Mouse (Mus musculus) forebrain, embryonic 11.5 days (tissue): Measurements from ENCODE around the gene Pibf1. TPM values are rescaled to one million over a fixed set of nuclear protein-coding genes. Genes with fewer than 3 reads are reported as not detected.

Source experiments
- ATAC-seq: fragments of 200-750 bp; cut with Nextera tagmentation; replicated peaks from 2 replicates; pipeline ENCODE4 v1.8.0; 2017; ENCODE audit warnings: moderate TSS enrichment; ENCODE audit not compliant: low FRiP score
- DNase-seq: peaks from one replicate; pipeline ENCODE4 v3.0.0-alpha.2; 2017; ENCODE audit warnings: low spot score
- H3K27ac ChIP-seq: fragments of 300-500 bp; sonication (generic); 2 replicates; pipeline ENCODE4 v1.5.1; 2014; ENCODE audit warnings: low read depth, low read length
- H3K27me3 ChIP-seq: fragments of 300-500 bp; sonication (generic); 2 replicates; pipeline ENCODE4 v1.6.1; 2014; ENCODE audit warnings: mild to moderate bottlenecking, low read length, mixed read lengths; ENCODE audit not compliant: control insufficient read depth, insufficient read depth
- H3K36me3 ChIP-seq: fragments of 300-500 bp; sonication (generic); 2 replicates; pipeline ENCODE4 v1.6.1; 2014; ENCODE audit warnings: mild to moderate bottlenecking, low read length, moderate library complexity, mixed read lengths; ENCODE audit not compliant: control insufficient read depth, insufficient read depth
- H3K4me1 ChIP-seq: fragments of 300-500 bp; sonication (generic); replicated peaks from 2 replicates; pipeline ENCODE4 v1.6.1; 2014; ENCODE audit warnings: low read length, mixed read lengths; ENCODE audit not compliant: control insufficient read depth, insufficient read depth
- H3K4me2 ChIP-seq: fragments of 300-500 bp; sonication (generic); 2 replicates; pipeline ENCODE4 v1.6.1; 2014; ENCODE audit warnings: low read depth, mild to moderate bottlenecking, low read length, moderate library complexity, mixed read lengths; ENCODE audit not compliant: severe bottlenecking
- H3K4me3 ChIP-seq: fragments of 300-500 bp; sonication (generic); 2 replicates; pipeline ENCODE4 v1.5.1; 2014; ENCODE audit warnings: low read depth, low read length
- H3K9ac ChIP-seq: fragments of 300-500 bp; sonication (generic); 2 replicates; pipeline ENCODE4 v1.6.1; 2014; ENCODE audit warnings: low read length
- H3K9me3 ChIP-seq: fragments of 300-500 bp; sonication (generic); 2 replicates; pipeline ENCODE4 v1.6.1; 2016; ENCODE audit warnings: low read length, mixed read lengths; ENCODE audit not compliant: control insufficient read depth
- WGBS: fragments of 180-500 bp; shearing (Covaris S2); extraction: QIAGEN DNeasy Blood & Tissue Kit; methylation state at CpG from one replicate; pipeline ENCODE4 v1.1.7; 2014; 5-methylcytosine and 5-hydroxymethylcytosine counted together
- polyA plus RNA-seq: library from polyadenylated mRNA; unstranded; fragments of >200 nt; fragmentation: Nextera tagmentation; extraction: Ambion mirVana; gene quantifications from 2 replicates; pipeline ENCODE4 v1.2.1, GENCODE M21; 2014

Pibf1 gene
- polyA plus RNA-seq, 1 experiment from 2014 or later: 26.3 TPM

GRCm38 (mm10) chr14:99285486-99285885 is 186.3 kb downstream of the Pibf1 start:
- no peak for ATAC-seq
- 95% methylated on average over 3 of the region's 4 CpGs for WGBS
- H3K9me3 ChIP-seq: no peaks in the 10 kb centered on the region

GRCm38 (mm10) chr14:99292176-99292575 is 193.0 kb downstream of the Pibf1 start:
- no peak for ATAC-seq
- Histone ChIP-seq H3K27ac (no peak overlapping the region), H3K4me3 (no peak overlapping the region), H3K36me3 (no peaks in the 10 kb centered on the region), H3K9me3 (no peaks in the 10 kb centered on the region), H3K27me3 (no peaks in the 10 kb centered on the region), H3K9ac (no peak overlapping the region), H3K4me1 (no peaks in the 10 kb centered on the region), H3K4me2 (no peak overlapping the region)
- no peak for DNase-seq
- 96% methylated on average over 5 of the region's 5 CpGs for WGBS

More at GRCm38 (mm10) chr14:99285486-99285885, 186.3 kb downstream of the Pibf1 start:
- Histone ChIP-seq H3K4me3 (no peak overlapping the region), H3K27me3 (no peaks in the 10 kb centered on the region), H3K9ac (no peak overlapping the region), H3K36me3 (no peaks in the 10 kb centered on the region), H3K27ac (no peak overlapping the region), H3K4me2 (no peak overlapping the region), H3K4me1 (no peaks in the 10 kb centered on the region)
- DNase-seq: no peak

DNA sequence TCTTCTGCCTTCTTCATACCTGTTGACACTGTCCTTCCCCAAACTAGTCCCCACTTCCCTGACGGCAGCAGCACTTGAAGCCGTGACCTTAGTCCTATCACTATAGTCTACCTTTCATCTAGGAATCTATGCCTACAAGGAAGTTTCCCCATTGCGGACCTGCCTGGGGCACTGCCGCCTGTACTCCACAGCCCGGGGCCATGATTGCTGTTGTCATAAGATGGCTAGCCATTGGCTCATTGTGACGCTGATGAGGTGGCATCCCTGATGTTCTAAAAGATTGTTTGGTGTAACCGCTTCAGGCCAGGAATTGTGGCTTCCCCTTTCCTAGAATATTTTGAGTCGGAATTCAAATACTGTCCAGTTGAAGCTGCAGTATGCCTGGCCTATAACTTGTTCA is 195.2 kb downstream of the Pibf1 start:
- Histone ChIP-seq H3K27me3 (peaks cover 9% of the 10 kb centered on the region; the same call in 1 of the 2 replicates), H3K9ac (no peak overlapping the region), H3K36me3 (no peaks in the 10 kb centered on the region), H3K4me2 (no peak overlapping the region), H3K27ac (no peak overlapping the region), H3K4me1 (no peaks in the 10 kb centered on the region), H3K9me3 (no peaks in the 10 kb centered on the region), H3K4me3 (no peak overlapping the region)
- no peak for DNase-seq
- 89% methylated on average over 8 of the region's 8 CpGs for WGBS
- ATAC-seq: no peak

- H3K27ac ChIP-seq: no peak overlapping the region
- H3K9ac ChIP-seq: no peak overlapping the region
- ATAC-seq (no peak), DNase-seq (no peak)
- H3K9me3 ChIP-seq: no peaks in the 10 kb centered on the region
- H3K4me2 ChIP-seq: no peak overlapping the region
- WGBS: 69% methylated on average over 15 of the region's 15 CpGs
- peaks cover 3% of the 10 kb centered on the region; the same call in 1 of the 2 replicates for H3K4me1 ChIP-seq
- peaks cover 14% of the 10 kb centered on the region; the same call in 1 of the 2 replicates for H3K27me3 ChIP-seq
- H3K36me3 ChIP-seq: no peaks in the 10 kb centered on the region
- no peak overlapping the region for H3K4me3 ChIP-seq
Measured at GRCm38 (mm10) chr14:99295606-99296341, 196.6 kb downstream of the Pibf1 start.

GRCm38 (mm10) chr14:99298385-99299021 is 199.3 kb downstream of the Pibf1 start, which contains the start of gene Klf5:
Klf5 (plus strand) TSS chr14:99298691.
- Histone ChIP-seq H3K9me3 (no peaks in the 10 kb centered on the region), H3K9ac (peak within 1 kb of the TSS; percentile 49), H3K4me2 (peak within 1 kb of the TSS; percentile 98), H3K36me3 (no peaks in the 10 kb centered on the region), H3K4me1 (peaks cover 3% of the 10 kb centered on the region; the same call in 1 of the 2 replicates), H3K4me3 (peak within 1 kb of the TSS; percentile 60), H3K27me3 (peaks cover 20% of the 10 kb centered on the region), H3K27ac (no peak within 1 kb of the TSS)
- ATAC-seq: peak; percentile 99
- DNase-seq: peak; percentile 94
- under 1% methylated on average over 63 of the region's 67 CpGs for WGBS

DNA sequence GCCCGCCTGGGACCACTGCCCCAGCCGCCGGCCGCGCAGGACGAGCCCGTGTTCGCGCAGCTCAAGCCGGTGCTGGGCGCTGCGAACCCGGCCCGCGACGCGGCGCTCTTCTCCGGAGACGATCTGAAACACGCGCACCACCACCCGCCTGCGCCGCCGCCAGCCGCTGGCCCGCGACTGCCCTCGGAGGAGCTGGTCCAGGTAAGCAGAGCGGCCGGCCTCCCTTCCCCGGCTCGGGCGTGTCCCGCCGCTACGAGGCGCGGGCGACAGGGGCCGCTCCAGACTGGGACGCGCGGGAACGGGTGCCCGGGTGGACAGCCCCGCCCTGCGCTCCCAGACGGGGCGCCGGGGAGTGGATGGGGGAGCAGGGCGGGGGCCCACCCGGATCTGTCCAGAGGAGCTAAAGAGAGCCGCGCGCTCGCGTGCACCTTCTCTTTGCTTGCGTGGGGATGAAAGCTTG is 199.8 kb downstream of the Pibf1 start:
- DNase-seq (peak; percentile 82), ATAC-seq (peak; percentile 85)
- H3K9me3 ChIP-seq: no peaks in the 10 kb centered on the region
- peaks cover 3% of the 10 kb centered on the region; the same call in 1 of the 2 replicates for H3K4me1 ChIP-seq
- H3K4me3 ChIP-seq: peak overlapping the region; percentile 60
- peak overlapping the region; percentile 98 for H3K4me2 ChIP-seq
- H3K27me3 ChIP-seq: peaks cover 20% of the 10 kb centered on the region
- H3K36me3 ChIP-seq: no peaks in the 10 kb centered on the region
- H3K9ac ChIP-seq: peak overlapping the region; percentile 49
- WGBS: under 1% methylated on average over 51 of the region's 60 CpGs
- H3K27ac ChIP-seq: no peak overlapping the region

DNA sequence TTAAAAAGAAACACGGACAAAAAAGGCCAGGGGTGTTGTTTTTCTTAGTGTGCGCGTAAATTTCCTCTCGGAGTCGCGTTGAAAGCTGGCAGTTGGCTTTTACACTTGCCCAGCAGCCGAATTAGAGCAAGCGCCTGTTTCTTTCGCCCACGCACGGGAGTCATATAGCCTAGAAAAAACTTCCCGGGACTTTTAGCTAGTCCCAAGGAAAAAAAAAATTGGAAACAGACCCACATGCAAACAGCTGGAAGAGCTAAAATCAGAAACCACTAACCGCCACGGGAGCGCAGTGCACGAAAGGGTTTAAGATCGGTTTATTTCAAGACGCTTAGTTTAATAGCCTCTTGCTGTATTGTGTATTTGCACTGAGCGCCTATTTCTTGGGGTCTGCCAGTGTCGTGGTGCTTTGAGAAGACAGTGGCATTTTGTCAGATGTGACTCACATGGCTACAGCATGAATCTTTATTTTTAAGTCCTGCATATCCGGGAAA is 200.5 kb downstream of the Pibf1 start:
- ATAC-seq: no peak
- DNase-seq: no peak
- H3K27ac ChIP-seq: no peak overlapping the region
- H3K36me3 ChIP-seq: no peaks in the 10 kb centered on the region
- peak overlapping the region; percentile 98 for H3K4me2 ChIP-seq
- H3K9ac ChIP-seq: peak overlapping the region; percentile 49
- H3K4me3 ChIP-seq: peak overlapping the region; percentile 60
- H3K4me1 ChIP-seq: peaks cover 3% of the 10 kb centered on the region; the same call in 1 of the 2 replicates
- no peaks in the 10 kb centered on the region for H3K9me3 ChIP-seq
- 8% methylated on average over 21 of the region's 21 CpGs for WGBS
- H3K27me3 ChIP-seq: peaks cover 20% of the 10 kb centered on the region

DNA sequence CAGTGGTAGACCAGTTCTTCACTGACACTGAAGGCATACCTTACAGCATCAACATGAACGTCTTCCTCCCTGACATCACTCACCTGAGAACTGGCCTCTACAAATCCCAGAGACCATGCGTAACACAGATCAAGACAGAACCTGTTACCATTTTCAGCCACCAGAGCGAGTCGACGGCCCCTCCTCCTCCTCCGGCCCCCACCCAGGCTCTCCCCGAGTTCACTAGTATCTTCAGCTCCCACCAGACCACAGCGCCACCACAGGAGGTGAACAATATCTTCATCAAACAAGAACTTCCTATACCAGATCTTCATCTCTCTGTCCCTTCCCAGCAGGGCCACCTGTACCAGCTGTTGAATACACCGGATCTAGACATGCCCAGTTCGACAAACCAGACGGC is 202.2 kb downstream of the Pibf1 start:
- H3K9ac ChIP-seq: no peak overlapping the region
- DNase-seq: no peak
- H3K4me3 ChIP-seq: no peak overlapping the region
- no peak overlapping the region for H3K4me2 ChIP-seq
- no peak overlapping the region for H3K27ac ChIP-seq
- ATAC-seq: no peak
- WGBS: 64% methylated on average over 11 of the region's 11 CpGs
- H3K9me3 ChIP-seq: no peaks in the 10 kb centered on the region
- peaks cover 20% of the 10 kb centered on the region for H3K27me3 ChIP-seq
- peaks cover 3% of the 10 kb centered on the region; the same call in 1 of the 2 replicates for H3K4me1 ChIP-seq
- no peaks in the 10 kb centered on the region for H3K36me3 ChIP-seq
